Mouse (Mus musculus): ENCODE measurements around the gene Cep55. TPM values are rescaled to one million over a fixed set of nuclear protein-coding genes. Genes with fewer than 3 reads are reported as not detected.

Gene Cep55
- polyA plus RNA-seq, 1 experiment from 2014 or later = 61.3 TPM

DNA sequence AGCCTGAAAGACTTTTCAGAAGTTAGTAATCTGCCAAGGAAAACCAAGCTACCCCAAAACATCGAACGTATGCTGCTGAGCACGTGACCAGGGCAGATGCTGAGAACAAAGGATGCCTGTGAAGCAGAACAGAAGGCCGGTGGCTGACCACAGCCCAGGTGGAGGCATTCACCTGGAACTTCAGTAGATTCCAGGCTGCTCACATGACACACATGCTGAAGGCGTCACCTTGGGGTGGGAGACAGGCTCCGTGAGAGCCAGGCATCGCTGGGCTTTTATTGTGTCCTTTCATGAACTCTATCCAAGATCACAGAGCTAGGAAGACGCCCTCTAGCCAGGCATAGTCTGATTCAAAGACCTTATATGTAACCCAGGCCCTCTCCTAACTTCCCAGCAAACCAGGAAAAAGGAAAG is 28.6 kb upstream of the Cep55 start:
- 79% methylated on average over 8 of the region's 8 CpGs for WGBS
- H3K36me3 ChIP-seq (ENCODE audit: control insufficient read depth, insufficient read depth, low read length) = no peaks in the 10 kb centered on the region
- no peak overlapping the region for H3K4me3 ChIP-seq (ENCODE audit: low read depth, low read length)
- no peak overlapping the region for H3K9ac ChIP-seq (ENCODE audit: low read length)
- no peak overlapping the region for H3K4me2 ChIP-seq (ENCODE audit: low read depth, low read length, severe bottlenecking)
- DNase-seq (ENCODE audit: low spot score) (no peak), ATAC-seq (replicated peaks; ENCODE audit: low FRiP score) (no peak)
- no peaks in the 10 kb centered on the region for H3K4me1 ChIP-seq (replicated peaks; ENCODE audit: control insufficient read depth, insufficient read depth, low read length)
- no peaks in the 10 kb centered on the region for H3K27me3 ChIP-seq (ENCODE audit: control insufficient read depth, insufficient read depth, low read length)
- no peaks in the 10 kb centered on the region for H3K9me3 ChIP-seq (ENCODE audit: control insufficient read depth, low read length)
- no peak overlapping the region for H3K27ac ChIP-seq (ENCODE audit: low read depth, low read length)

DNA sequence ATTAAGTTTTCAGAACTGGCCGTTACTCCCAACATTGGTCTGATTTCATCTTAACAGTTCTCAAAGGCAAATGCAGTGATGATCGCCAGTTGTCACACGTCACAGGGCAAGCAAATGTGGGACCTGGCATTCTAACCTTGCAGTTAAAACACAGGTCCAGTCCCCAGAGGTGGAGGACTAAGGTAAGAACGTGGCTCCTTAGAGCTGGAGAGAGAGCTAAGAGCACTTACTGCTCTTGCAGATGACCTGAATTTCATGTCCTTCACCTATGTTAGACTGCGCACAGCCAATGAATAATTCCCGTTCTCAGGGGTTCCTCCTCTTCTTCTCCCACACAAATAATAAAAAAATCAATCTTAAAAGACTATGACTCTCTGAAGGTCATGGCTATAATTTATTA is 27.4 kb upstream of the Cep55 start:
- WGBS = 87% methylated on average over 6 of the region's 6 CpGs
- no peak for ATAC-seq (replicated peaks; ENCODE audit: low FRiP score)
- no peak overlapping the region for H3K4me2 ChIP-seq (ENCODE audit: low read depth, low read length, severe bottlenecking)

DNA sequence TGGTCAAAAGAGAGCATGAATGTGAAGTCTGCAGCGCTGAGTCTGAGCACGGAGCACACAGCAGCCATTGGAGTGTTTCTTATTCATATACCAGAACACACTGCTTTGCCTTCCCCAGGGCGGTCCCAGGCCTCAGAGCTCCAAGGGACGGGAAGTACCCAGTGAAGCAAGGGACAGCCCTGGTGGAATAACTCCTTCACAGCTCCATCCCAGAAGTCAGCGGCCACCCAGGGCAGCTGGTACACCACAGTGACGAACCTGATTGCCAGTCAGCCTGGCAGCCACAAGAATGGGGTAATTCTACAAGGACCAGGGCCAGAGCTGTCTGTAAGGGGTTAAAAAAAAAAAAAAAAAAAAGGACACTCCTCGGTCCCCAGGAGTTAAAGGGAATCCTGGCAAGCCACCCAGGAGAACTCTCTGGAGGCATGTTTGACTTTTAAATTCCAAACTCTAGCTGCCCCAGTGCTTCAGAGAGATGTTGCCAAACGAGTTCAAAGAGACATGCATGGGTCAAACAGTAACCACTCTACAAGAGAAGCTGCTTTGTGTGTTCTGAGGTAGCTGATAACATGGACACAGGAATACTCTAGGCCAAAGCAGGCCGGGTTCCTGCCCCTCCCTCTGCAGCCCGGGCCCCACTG is 26.8 kb upstream of the Cep55 start:
- Histone ChIP-seq H3K4me3 (ENCODE audit: low read depth, low read length) (no peak overlapping the region), H3K9me3 (ENCODE audit: control insufficient read depth, low read length) (no peaks in the 10 kb centered on the region), H3K27ac (ENCODE audit: low read depth, low read length) (no peak overlapping the region), H3K4me1 (replicated peaks; ENCODE audit: control insufficient read depth, insufficient read depth, low read length) (no peaks in the 10 kb centered on the region), H3K4me2 (ENCODE audit: low read depth, low read length, severe bottlenecking) (no peak overlapping the region), H3K9ac (ENCODE audit: low read length) (no peak overlapping the region), H3K27me3 (ENCODE audit: control insufficient read depth, insufficient read depth, low read length) (no peaks in the 10 kb centered on the region), H3K36me3 (ENCODE audit: control insufficient read depth, insufficient read depth, low read length) (no peaks in the 10 kb centered on the region)
- DNase-seq (ENCODE audit: low spot score) = no peak
- ATAC-seq (replicated peaks; ENCODE audit: low FRiP score) = no peak
- 73% methylated on average over 10 of the region's 10 CpGs for WGBS

More for the DNA sequence above, 27.4 kb upstream of the Cep55 start:
- no peaks in the 10 kb centered on the region for H3K36me3 ChIP-seq (ENCODE audit: control insufficient read depth, insufficient read depth, low read length)
- no peaks in the 10 kb centered on the region for H3K27me3 ChIP-seq (ENCODE audit: control insufficient read depth, insufficient read depth, low read length)
- H3K9ac ChIP-seq (ENCODE audit: low read length) = no peak overlapping the region
- no peak overlapping the region for H3K4me3 ChIP-seq (ENCODE audit: low read depth, low read length)
- H3K27ac ChIP-seq (ENCODE audit: low read depth, low read length) = no peak overlapping the region
- no peaks in the 10 kb centered on the region for H3K4me1 ChIP-seq (replicated peaks; ENCODE audit: control insufficient read depth, insufficient read depth, low read length)
- H3K9me3 ChIP-seq (ENCODE audit: control insufficient read depth, low read length) = no peaks in the 10 kb centered on the region
- no peak for DNase-seq (ENCODE audit: low spot score)

DNA sequence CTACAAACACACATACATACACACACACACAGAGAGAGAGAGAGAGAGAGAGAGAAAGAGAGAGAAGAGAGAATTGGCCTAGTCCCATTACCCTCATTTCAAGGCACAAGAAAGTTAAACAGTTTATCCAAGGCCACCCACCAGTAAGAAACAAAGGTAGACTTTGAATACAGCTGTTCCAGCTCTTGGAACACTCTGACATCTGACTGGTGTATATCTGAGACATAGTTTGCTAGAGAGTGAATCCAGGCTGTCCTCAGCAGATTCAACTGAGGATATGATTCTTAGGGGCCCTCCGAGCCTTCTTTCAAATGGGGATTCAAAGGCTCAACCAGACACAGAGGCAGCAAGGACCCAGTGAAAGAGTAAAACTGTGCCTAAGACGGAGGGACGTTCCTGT is 25.5 kb upstream of the Cep55 start:
- Histone ChIP-seq H3K4me2 (ENCODE audit: low read depth, low read length, severe bottlenecking) (no peak overlapping the region), H3K4me3 (ENCODE audit: low read depth, low read length) (no peak overlapping the region), H3K36me3 (ENCODE audit: control insufficient read depth, insufficient read depth, low read length) (no peaks in the 10 kb centered on the region), H3K27ac (ENCODE audit: low read depth, low read length) (no peak overlapping the region), H3K9me3 (ENCODE audit: control insufficient read depth, low read length) (no peaks in the 10 kb centered on the region), H3K4me1 (replicated peaks; ENCODE audit: control insufficient read depth, insufficient read depth, low read length) (no peaks in the 10 kb centered on the region), H3K27me3 (ENCODE audit: control insufficient read depth, insufficient read depth, low read length) (no peaks in the 10 kb centered on the region), H3K9ac (ENCODE audit: low read length) (no peak overlapping the region)
- DNase-seq (ENCODE audit: low spot score) (no peak), ATAC-seq (replicated peaks; ENCODE audit: low FRiP score) (no peak)
- WGBS = 93% methylated on average over 3 of the region's 3 CpGs

DNA sequence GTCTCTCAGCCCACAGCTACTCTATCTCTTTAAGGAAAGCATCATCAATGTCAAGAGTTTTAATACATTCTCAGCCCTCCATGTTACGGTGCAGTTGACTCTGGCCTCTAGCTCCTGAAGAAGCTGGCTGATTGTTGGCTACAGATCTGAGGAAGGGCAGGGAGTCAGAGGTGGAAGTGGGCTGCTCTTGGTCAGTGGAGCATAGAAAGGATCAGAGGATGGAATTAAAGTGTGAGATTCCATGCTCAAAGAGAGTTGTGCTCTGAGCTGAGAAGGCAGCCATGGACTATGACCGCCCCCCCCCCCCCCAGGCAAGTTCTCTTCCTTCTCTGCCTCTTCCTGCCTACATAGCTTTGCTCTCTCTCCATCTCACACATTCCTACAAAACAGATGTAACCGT is 24.9 kb upstream of the Cep55 start:
- Histone ChIP-seq H3K36me3 (ENCODE audit: control insufficient read depth, insufficient read depth, low read length) (no peaks in the 10 kb centered on the region), H3K9me3 (ENCODE audit: control insufficient read depth, low read length) (no peaks in the 10 kb centered on the region), H3K9ac (ENCODE audit: low read length) (no peak overlapping the region), H3K4me1 (replicated peaks; ENCODE audit: control insufficient read depth, insufficient read depth, low read length) (no peaks in the 10 kb centered on the region), H3K27ac (ENCODE audit: low read depth, low read length) (no peak overlapping the region), H3K4me2 (ENCODE audit: low read depth, low read length, severe bottlenecking) (no peak overlapping the region), H3K27me3 (ENCODE audit: control insufficient read depth, insufficient read depth, low read length) (no peaks in the 10 kb centered on the region), H3K4me3 (ENCODE audit: low read depth, low read length) (no peak overlapping the region)
- no peak for ATAC-seq (replicated peaks; ENCODE audit: low FRiP score)
- 75% methylated on average over 3 of the region's 3 CpGs for WGBS
- DNase-seq (ENCODE audit: low spot score) = no peak

DNA sequence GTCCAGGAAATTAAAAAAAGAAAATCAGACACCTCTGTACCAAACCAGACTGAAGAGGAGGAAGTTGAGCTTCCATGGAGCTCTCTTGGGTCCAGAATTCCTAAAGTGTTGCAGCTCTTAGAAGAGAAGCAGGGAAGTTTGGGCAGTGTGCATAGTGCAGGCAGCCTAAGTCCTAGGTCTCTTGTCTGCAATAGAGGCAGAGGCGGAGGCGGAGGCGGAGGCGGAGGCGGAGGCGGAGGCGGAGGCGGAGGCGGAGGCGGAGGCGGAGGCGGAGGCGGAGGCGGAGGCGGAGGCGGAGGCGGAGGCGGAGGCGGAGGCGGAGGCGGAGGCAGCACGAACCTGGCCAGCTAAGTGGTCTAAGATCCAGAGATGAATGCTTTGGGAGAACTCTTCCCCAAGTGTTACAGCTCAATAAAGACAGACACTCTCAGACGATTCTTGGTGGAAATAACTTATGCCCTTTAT is 24.1 kb upstream of the Cep55 start:
- Histone ChIP-seq H3K27me3 (ENCODE audit: control insufficient read depth, insufficient read depth, low read length) (no peaks in the 10 kb centered on the region), H3K9me3 (ENCODE audit: control insufficient read depth, low read length) (no peaks in the 10 kb centered on the region), H3K4me1 (replicated peaks; ENCODE audit: control insufficient read depth, insufficient read depth, low read length) (no peaks in the 10 kb centered on the region), H3K36me3 (ENCODE audit: control insufficient read depth, insufficient read depth, low read length) (no peaks in the 10 kb centered on the region), H3K9ac (ENCODE audit: low read length) (no peak overlapping the region), H3K4me2 (ENCODE audit: low read depth, low read length, severe bottlenecking) (no peak overlapping the region), H3K27ac (ENCODE audit: low read depth, low read length) (no peak overlapping the region), H3K4me3 (ENCODE audit: low read depth, low read length) (no peak overlapping the region)
- DNase-seq (ENCODE audit: low spot score) = peak; percentile 55
- peak; percentile 61; the same call in 1 of the 2 replicates for ATAC-seq (replicated peaks; ENCODE audit: low FRiP score)
- WGBS = 3% methylated on average over 16 of the region's 23 CpGs

DNA sequence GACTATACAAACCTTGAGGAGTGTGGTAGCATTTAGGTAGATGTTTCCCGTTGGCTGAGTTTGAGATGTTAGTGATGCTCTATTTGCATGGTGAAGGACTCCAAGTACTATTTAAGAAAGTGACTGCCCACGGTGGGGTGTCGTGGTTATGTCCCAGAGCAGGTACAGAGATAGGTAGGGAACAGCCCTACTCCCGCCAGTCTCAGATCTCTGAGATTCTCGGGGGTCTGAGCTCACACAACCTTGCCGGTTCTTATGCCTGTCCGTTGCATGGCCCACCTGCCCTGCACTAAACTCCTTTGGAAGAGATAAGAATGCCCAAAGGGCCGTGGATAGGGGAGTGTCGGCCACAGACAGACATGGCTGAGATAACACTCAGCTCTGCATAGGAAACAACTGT is 23.7 kb upstream of the Cep55 start:
- no peaks in the 10 kb centered on the region for H3K27me3 ChIP-seq (ENCODE audit: control insufficient read depth, insufficient read depth, low read length)
- H3K9ac ChIP-seq (ENCODE audit: low read length) = no peak overlapping the region
- no peak overlapping the region for H3K27ac ChIP-seq (ENCODE audit: low read depth, low read length)
- no peak overlapping the region for H3K4me2 ChIP-seq (ENCODE audit: low read depth, low read length, severe bottlenecking)
- H3K4me1 ChIP-seq (replicated peaks; ENCODE audit: control insufficient read depth, insufficient read depth, low read length) = no peaks in the 10 kb centered on the region
- no peaks in the 10 kb centered on the region for H3K9me3 ChIP-seq (ENCODE audit: control insufficient read depth, low read length)
- WGBS = 74% methylated on average over 9 of the region's 9 CpGs
- ATAC-seq (replicated peaks; ENCODE audit: low FRiP score) (no peak), DNase-seq (ENCODE audit: low spot score) (no peak)
- no peaks in the 10 kb centered on the region for H3K36me3 ChIP-seq (ENCODE audit: control insufficient read depth, insufficient read depth, low read length)
- H3K4me3 ChIP-seq (ENCODE audit: low read depth, low read length) = no peak overlapping the region

DNA sequence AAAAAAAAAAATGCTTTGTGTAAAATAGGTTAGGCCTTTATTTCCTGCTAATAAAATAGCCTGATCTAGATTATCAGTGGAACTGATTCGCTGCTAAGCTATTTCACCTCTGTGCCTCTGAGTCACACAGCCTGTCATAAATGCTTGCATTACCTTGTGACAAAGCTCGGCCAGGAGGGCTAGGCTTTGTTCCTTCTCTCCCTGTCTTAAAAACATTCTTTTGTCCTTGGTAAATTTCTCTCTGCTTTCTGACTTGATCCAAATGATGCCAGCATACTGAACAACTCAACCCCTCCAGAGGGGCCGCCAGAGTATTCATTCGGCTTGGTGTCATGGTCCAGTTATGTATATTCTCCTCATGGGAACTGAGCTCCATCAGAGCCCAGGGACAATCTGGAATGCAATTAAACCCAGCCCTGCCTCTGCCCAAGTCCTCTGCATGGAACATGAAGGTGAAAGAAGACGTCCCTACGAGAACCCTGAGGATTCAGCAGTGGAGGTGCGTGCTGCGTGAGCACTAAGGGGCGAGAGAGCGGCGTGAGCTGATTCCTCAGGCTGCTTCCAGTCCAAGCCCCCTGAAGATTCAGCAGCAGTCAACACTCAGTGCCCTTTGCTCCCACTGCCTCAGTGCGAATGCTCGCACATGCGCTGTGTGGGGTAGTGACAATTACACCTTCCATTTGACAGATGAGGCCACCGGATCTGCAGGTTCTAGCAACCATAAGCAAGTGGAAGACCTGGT is 21.6 kb upstream of the Cep55 start:
- Histone ChIP-seq H3K4me1 (replicated peaks; ENCODE audit: control insufficient read depth, insufficient read depth, low read length) (no peaks in the 10 kb centered on the region), H3K36me3 (ENCODE audit: control insufficient read depth, insufficient read depth, low read length) (no peaks in the 10 kb centered on the region), H3K9ac (ENCODE audit: low read length) (no peak overlapping the region), H3K4me3 (ENCODE audit: low read depth, low read length) (no peak overlapping the region), H3K27me3 (ENCODE audit: control insufficient read depth, insufficient read depth, low read length) (no peaks in the 10 kb centered on the region), H3K9me3 (ENCODE audit: control insufficient read depth, low read length) (no peaks in the 10 kb centered on the region), H3K27ac (ENCODE audit: low read depth, low read length) (no peak overlapping the region), H3K4me2 (ENCODE audit: low read depth, low read length, severe bottlenecking) (no peak overlapping the region)
- 87% methylated on average over 15 of the region's 15 CpGs for WGBS
- ATAC-seq (replicated peaks; ENCODE audit: low FRiP score) (no peak), DNase-seq (ENCODE audit: low spot score) (no peak)

DNA sequence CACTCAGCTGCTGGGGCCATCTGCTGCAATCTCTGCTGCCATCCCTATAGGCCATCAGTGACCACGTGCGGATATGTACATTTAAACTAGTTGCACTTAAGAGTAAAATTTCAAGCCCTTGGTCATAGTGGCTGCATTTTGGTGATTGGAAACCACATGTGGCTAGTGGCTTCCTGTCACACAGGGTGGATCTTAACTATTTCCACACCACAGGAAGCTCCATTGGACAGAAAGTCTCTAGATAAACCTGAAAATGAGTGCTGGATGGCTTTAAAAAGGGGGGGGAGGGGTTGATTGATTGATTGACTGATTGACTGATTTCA is 21.1 kb upstream of the Cep55 start:
- H3K9me3 ChIP-seq (ENCODE audit: control insufficient read depth, low read length) = no peaks in the 10 kb centered on the region
- H3K27me3 ChIP-seq (ENCODE audit: control insufficient read depth, insufficient read depth, low read length) = no peaks in the 10 kb centered on the region
- WGBS = 81% methylated on average over 2 of the region's 2 CpGs
- no peak overlapping the region for H3K4me2 ChIP-seq (ENCODE audit: low read depth, low read length, severe bottlenecking)
- DNase-seq (ENCODE audit: low spot score) = no peak
- no peak overlapping the region for H3K27ac ChIP-seq (ENCODE audit: low read depth, low read length)
- ATAC-seq (replicated peaks; ENCODE audit: low FRiP score) = no peak
- H3K36me3 ChIP-seq (ENCODE audit: control insufficient read depth, insufficient read depth, low read length) = no peaks in the 10 kb centered on the region
- no peak overlapping the region for H3K4me3 ChIP-seq (ENCODE audit: low read depth, low read length)
- no peaks in the 10 kb centered on the region for H3K4me1 ChIP-seq (replicated peaks; ENCODE audit: control insufficient read depth, insufficient read depth, low read length)
- no peak overlapping the region for H3K9ac ChIP-seq (ENCODE audit: low read length)
